Mouse (Mus musculus) G1E (cell line): ENCODE results near the gene Pank1.

ENCODE experiments used
- CTCF ChIP-seq: IDR thresholded peaks from 2 replicates; pipeline ENCODE4 v1.5.1; 2012; ENCODE audit warnings: low read depth, low read length, inconsistent platforms, mixed read lengths
- GATA1 ChIP-seq: IDR thresholded peaks from 2 replicates; pipeline ENCODE4 v1.6.1; 2012; ENCODE audit warnings: borderline replicate concordance, low read length, inconsistent platforms, mixed read lengths
- GATA2 ChIP-seq: IDR thresholded peaks from 2 replicates; pipeline ENCODE4 v1.6.1; 2012; ENCODE audit warnings: low read depth, low read length, inconsistent platforms, borderline replicate concordance
- POLR2AphosphoS5 ChIP-seq: IDR thresholded peaks from 2 replicates; pipeline ENCODE4 v1.6.1; 2012; ENCODE audit warnings: low read depth, low read length, inconsistent platforms; ENCODE audit not compliant: insufficient replicate concordance
- TAL1 ChIP-seq: conservative IDR thresholded peaks from 2 replicates; pipeline ENCODE4 v1.6.1; 2012; ENCODE audit warnings: low read depth, low read length, inconsistent platforms, mixed read lengths

GRCm38 (mm10) chr19:34920531-34920930, 41.3 kb upstream of the Pank1 start:
- TF ChIP-seq CTCF (no peak), TAL1 (no peak), GATA1 (no peak), POLR2AphosphoS5 (no peak), GATA2 (no peak)
